ENCODE assay signal across 8 mouse cellular contexts in the genomic region with DNA sequence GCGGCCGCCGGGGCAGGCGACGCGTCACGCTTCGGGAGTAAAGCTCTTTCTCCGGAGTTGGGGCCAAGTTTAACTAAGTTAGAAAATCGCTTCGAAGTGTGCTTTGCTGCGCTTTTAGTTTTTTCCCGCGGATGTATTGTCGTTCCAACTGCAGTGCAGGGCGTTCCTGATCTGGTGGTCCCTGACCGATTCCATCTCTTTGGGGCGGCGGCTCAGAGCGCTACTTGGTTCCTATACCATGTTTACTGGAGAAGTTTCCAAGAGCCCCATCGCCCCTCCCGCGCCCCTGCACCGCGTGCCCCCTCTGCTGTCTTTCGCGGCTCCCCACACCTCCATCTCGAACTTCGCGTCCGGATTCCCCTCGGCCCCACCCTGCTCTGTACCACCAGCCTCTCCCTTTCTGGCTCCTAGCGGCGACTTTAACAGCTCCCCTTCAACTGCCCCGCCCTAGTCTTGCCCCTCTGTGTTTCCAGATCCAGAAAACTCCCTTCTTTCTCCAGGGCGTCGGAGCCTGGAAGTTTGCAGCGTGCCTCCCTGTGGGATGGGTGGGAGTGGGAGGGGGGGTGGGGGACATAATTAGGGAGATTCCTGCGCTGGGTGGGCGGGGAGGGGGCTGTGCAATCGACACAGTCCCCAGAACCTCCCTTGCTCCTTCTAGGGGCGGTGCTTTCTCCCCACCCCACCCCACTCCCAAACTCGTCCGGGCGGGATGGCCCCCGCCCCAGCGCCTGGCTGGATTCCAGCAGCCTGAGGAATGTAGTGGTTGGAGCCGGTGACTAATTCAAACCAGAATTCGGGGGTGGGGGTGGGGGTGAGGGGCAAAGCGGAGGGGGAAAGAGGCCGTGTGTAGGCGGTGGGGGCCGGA. TPM values are rescaled to one million over a fixed set of nuclear protein-coding genes. Genes with fewer than 3 reads are reported as not detected.
DNase-seq lines count a peak whose midpoint lies in the region.

No protein-coding gene starts in this region.

- peak overlapping the region; percentile 81 for H3K4me3 ChIP-seq in heart, embryonic 10.5 days

- H3K9me3 ChIP-seq in heart, embryonic 10.5 days = no peaks in the 10 kb centered on the region

- peaks cover 8% of the 10 kb centered on the region; the same call in 1 of the 2 replicates for H3K27me3 ChIP-seq in heart, embryonic 10.5 days (ENCODE audit: insufficient read depth, poor library complexity, severe bottlenecking)

- no peaks in the 10 kb centered on the region for H3K36me3 ChIP-seq in heart, embryonic 10.5 days

- intact Hi-C loops in left cerebral cortex, postnatal 4 days (cut with DNase I) = no loop called here

- peaks cover 74% of the 10 kb centered on the region for H3K4me1 ChIP-seq in heart, embryonic 10.5 days

- H3K27ac ChIP-seq in heart, embryonic 10.5 days = peak overlapping the region; percentile 95

- under 1% methylated on average over 53 of the region's 53 CpGs for WGBS in heart, embryonic 10.5 days

- DNase-seq in left cerebral cortex, postnatal 4 days = peak; percentile 57
- no peak for DNase-seq in left cerebral cortex, adult 18-20 months (ENCODE audit: low spot score in 2 of 2)
- DNase-seq in embryo, embryonic 11.5 days (ENCODE audit: low read depth, low spot score) = peak; percentile 78
- peak; percentile 90 for DNase-seq in heart, embryonic 10.5 days (ENCODE audit: low spot score)
- peak; percentile 79 for DNase-seq in kidney, adult 9 months
- DNase-seq in lung, postnatal 14 days = peak; percentile 94
- peak; percentile 44 for DNase-seq in retina, embryonic 14.5 days (ENCODE audit: low spot score)
- DNase-seq in cerebellum, adult 9-11 months = no peak

RNA-seq across cellular contexts. Expression of a gene that starts 0.7 kb away (rescaled TPM):
- total RNA-seq in left cerebral cortex, postnatal 4 days (2021) = 10 to 100 TPM; 14.0 to 18.5 TPM
- total RNA-seq in left cerebral cortex, adult 18-20 months (2021) = 10 to 100 TPM; 18.6 to 23.5 TPM
- 15.1 and 19.4 TPM in 2 replicates for polyA plus RNA-seq in heart, embryonic 10.5 days (2016; fragmentation: Nextera tagmentation; extraction: Ambion mirVana)

RNA-seq across cellular contexts. Expression of a gene that starts 23.0 kb away (rescaled TPM):
- total RNA-seq in left cerebral cortex, postnatal 4 days (2021) = 100 to 1,000 TPM; 385 to 398 TPM
- 100 to 1,000 TPM; 251 to 256 TPM for total RNA-seq in left cerebral cortex, adult 18-20 months (2021)
- 378 and 459 TPM in 2 replicates for polyA plus RNA-seq in heart, embryonic 10.5 days (2016; fragmentation: Nextera tagmentation; extraction: Ambion mirVana)

RNA-seq across cellular contexts. Expression of a gene that starts 36.2 kb away (rescaled TPM):
- total RNA-seq in left cerebral cortex, postnatal 4 days (2021) = 10 to 100 TPM; 17.5 to 20.0 TPM
- 10 to 100 TPM; 22.5 to 23.7 TPM for total RNA-seq in left cerebral cortex, adult 18-20 months (2021)
- 25.7 and 32.8 TPM in 2 replicates for polyA plus RNA-seq in heart, embryonic 10.5 days (2016; fragmentation: Nextera tagmentation; extraction: Ambion mirVana)

RNA-seq across cellular contexts. Expression of a gene that starts 48.1 kb away (rescaled TPM):
- total RNA-seq in left cerebral cortex, postnatal 4 days (2021) = 10 to 100 TPM; 75.4 to 79.6 TPM
- total RNA-seq in left cerebral cortex, adult 18-20 months (2021) = 10 to 100 TPM; 49.6 to 49.8 TPM
- polyA plus RNA-seq in heart, embryonic 10.5 days (2016; fragmentation: Nextera tagmentation; extraction: Ambion mirVana) = 113 and 140 TPM in 2 replicates

Comparison
In these comparisons a context has a peak if more than half of its experiments do, and no peak if none do; other contexts are left out.
1. DNase-seq: peak in left cerebral cortex, postnatal 4 days (single experiment), embryo, embryonic 11.5 days (single experiment), heart, embryonic 10.5 days (single experiment), kidney, adult 9 months (single experiment), lung, postnatal 14 days (single experiment) and retina, embryonic 14.5 days (single experiment); none in left cerebral cortex, adult 18-20 months (0 of 2) and cerebellum, adult 9-11 months (single experiment).